Mouse (Mus musculus): ENCODE measurements around the gene Unc13b.
A peak's percentile ranks its signal among the peaks of the same experiment; 100 is the strongest.

Gene Unc13b

GRCm38 (mm10) chr4:43058753-43059654 is at the start of gene Unc13b:
Gene Unc13b, plus strand, starts transcription at chr4:43058953.
- peak; percentile 84 for DNase-seq (ENCODE audit: low read depth)

- DNase-seq (ENCODE audit: low read depth) = peak; percentile 89
Measured at GRCm38 (mm10) chr4:43010161-43011038, 48.4 kb upstream of the Unc13b start, which contains the start of gene Fancg. Gene Fancg, minus strand, starts transcription at chr4:43010506.

GRCm38 (mm10) chr4:43012091-43012490 is 46.7 kb upstream of the Unc13b start:
- no peak for DNase-seq (ENCODE audit: low read depth)

GRCm38 (mm10) chr4:43018156-43018555 is 40.6 kb upstream of the Unc13b start:
- no peak for DNase-seq (ENCODE audit: low read depth)

- no peak for DNase-seq (ENCODE audit: low read depth)
Measured at GRCm38 (mm10) chr4:43019176-43019575, 39.6 kb upstream of the Unc13b start.

GRCm38 (mm10) chr4:43019641-43020465 is 38.9 kb upstream of the Unc13b start:
- no peak for DNase-seq (ENCODE audit: low read depth)

- DNase-seq (ENCODE audit: low read depth) = no peak
Measured at GRCm38 (mm10) chr4:43020876-43021275, 37.9 kb upstream of the Unc13b start.

GRCm38 (mm10) chr4:43021341-43021740 is 37.4 kb upstream of the Unc13b start:
- DNase-seq (ENCODE audit: low read depth) = no peak

GRCm38 (mm10) chr4:43024673-43025072 is 34.1 kb upstream of the Unc13b start:
- DNase-seq (ENCODE audit: low read depth) = no peak

GRCm38 (mm10) chr4:43025084-43025960 is 33.4 kb upstream of the Unc13b start, which contains the start of gene Pigo:
Gene Pigo, minus strand, starts transcription at chr4:43025819.
- DNase-seq (ENCODE audit: low read depth) = peak; percentile 97

- DNase-seq (ENCODE audit: low read depth) = no peak
Measured at GRCm38 (mm10) chr4:43029121-43029520, 29.6 kb upstream of the Unc13b start.

- DNase-seq (ENCODE audit: low read depth) = no peak
Measured at GRCm38 (mm10) chr4:43029749-43030148, 29.0 kb upstream of the Unc13b start.

GRCm38 (mm10) chr4:43030352-43030751 is 28.4 kb upstream of the Unc13b start:
- no peak for DNase-seq (ENCODE audit: low read depth)

- no peak for DNase-seq (ENCODE audit: low read depth)
Measured at GRCm38 (mm10) chr4:43030780-43031230, 27.9 kb upstream of the Unc13b start.

- DNase-seq (ENCODE audit: low read depth) = peak; percentile 92
Measured at GRCm38 (mm10) chr4:43031237-43031995, 27.3 kb upstream of the Unc13b start, which contains the start of gene Stoml2. Gene Stoml2, minus strand, starts transcription at chr4:43031710.

GRCm38 (mm10) chr4:43032501-43032900 is 26.3 kb upstream of the Unc13b start:
- no peak for DNase-seq (ENCODE audit: low read depth)

GRCm38 (mm10) chr4:43033481-43033880 is 25.3 kb upstream of the Unc13b start:
- DNase-seq (ENCODE audit: low read depth) = no peak

- no peak for DNase-seq (ENCODE audit: low read depth)
Measured at GRCm38 (mm10) chr4:43035851-43036250, 22.9 kb upstream of the Unc13b start.

- DNase-seq (ENCODE audit: low read depth) = no peak
Measured at GRCm38 (mm10) chr4:43036356-43036755, 22.4 kb upstream of the Unc13b start.

Measured in induced T-regulatory cell, adult 2 months (primary cell).